Mouse (Mus musculus): ENCODE data around the gene Mgl2. TPM values are rescaled to one million over a fixed set of nuclear protein-coding genes. Genes with fewer than 3 reads are reported as not detected.
"Not testable (repeated sequence)": the region's sequence is repeated elsewhere in the genome, so short reads cannot be mapped to it uniquely, and the experiment has no call there.

The Mgl2 gene
- 5.3 and 6.0 TPM in 2 replicates for polyA plus RNA-seq (2015; fragmentation: Nextera tagmentation; extraction: Ambion mirVana)

DNA sequence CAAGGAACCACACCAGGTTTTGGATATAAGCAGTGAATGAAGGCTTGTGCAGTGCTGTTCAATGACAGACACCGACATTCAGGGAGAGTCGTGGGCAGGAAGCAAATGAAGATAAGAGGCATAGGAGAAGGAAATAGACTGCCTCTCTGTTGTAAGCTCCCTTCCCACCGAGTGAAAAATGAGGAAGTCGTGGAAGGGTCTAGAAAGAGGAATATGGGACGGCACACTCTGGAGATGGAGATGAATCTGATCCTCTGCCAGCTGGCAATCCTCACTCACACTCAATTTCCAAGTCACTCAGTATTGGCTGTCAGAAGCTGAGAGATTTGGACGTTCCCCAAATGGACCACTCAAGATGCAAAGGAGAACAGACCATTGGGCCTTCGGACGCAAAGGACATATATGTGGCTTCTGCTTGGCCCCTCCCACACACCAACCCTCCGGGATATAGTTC lies at the start of gene Mgl2:
Mgl2 (plus strand) TSS at position 404 of the 454 bp plus-strand sequence.
- DNase-seq (ENCODE audit: low spot score) = no peak

DNA sequence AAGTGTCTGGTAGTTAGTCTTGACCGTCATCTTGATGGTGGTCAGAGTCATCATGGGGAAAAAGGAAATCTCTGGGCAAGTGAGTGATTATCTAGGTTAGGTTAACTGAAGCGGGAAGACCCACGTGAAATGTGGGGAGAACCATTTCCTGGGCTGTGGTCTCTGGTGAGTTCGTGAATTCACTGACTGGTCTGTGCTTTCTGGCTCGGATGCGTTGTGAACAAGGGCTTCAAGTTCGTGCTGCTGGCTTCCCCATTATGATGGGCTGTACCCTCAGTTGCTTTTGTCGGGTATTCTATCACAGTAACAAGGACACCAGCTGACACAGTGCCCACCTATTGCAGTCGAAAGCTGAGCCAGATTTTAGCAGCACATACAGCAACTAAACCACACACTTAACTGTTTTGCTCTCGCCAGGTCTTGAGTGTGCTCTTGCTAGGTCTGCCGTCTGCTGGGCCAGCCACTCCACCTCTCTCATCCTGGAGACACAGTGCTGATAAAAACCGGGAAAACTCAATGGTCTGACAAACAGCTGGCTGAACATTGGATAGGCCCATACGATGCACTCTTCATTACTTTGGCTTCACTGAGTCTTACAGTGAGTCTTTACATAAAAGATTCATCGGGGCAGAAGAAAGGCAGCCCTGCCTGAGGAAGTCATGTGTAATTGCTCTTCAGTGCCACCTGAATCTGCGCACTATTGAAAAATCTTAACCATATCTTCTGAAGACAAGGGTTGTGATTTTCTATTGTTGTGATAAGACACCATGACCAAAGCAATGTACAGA lies 49.1 kb upstream of the Mgl2 start:
- DNase-seq (ENCODE audit: low spot score) = peak; percentile 11

DNA sequence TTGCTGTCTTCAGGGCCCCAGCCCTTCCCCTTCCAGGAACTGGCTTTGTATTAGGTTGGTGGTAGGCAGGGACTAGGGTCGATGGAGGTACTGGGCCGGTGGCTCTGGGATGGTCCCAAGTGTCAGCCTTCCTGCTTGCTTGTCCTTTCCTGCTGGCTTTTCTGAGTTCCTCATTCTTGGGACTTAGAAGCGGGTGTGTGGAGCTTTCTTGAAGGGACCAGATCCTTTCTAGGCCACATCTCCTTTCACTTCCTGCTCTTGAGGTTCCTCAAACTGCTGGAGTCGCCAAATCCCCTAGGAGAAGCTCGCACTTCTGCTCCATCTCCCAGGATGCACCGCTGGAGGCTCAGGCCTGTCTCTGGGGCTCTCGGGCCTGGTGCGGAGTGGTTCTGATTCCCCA lies 45.6 kb upstream of the Mgl2 start:
- no peak for DNase-seq (ENCODE audit: low spot score)

DNA sequence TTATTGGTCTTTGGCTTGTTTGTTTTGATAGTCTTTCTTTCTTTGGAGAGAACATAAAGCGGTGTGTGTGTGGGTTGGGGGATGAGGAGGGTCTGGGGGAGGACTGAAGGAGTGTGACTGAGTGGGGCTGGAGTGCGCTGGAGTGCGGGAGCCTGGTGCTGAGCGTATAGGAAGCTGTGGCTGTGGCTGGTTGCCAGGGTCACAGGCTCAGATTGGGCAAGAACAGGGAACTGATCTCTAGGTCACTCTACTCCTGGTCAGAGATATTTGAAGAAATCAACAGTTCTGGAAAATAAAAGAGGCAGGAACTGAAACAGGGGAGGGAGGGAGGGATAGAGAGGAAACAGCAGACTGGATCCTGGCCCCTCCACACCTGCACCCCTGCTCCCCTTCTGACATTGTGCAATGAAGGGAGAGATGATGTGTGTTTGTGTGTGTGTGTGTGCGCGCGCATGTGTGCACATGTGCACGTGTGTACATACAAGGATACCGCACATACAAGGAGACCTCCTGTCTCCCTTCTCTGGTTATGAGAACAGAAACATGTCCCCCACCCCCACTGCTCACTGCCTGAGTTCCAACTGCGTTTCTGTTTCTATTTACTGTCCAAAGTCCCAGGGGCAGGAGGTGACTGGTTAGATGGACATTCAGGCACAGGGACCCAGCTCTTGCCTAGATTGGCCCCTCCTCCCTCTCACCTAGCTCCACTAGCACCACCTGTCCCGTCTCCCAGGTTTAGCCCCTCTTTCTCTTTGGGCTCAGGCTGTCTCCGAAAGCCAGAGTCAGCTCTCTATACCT lies 37.9 kb upstream of the Mgl2 start, which contains the start of gene Asgr2:
Asgr2 (plus strand) TSS at position 659 of the 798 bp plus-strand sequence.
- DNase-seq (ENCODE audit: low spot score) = no peak

DNA sequence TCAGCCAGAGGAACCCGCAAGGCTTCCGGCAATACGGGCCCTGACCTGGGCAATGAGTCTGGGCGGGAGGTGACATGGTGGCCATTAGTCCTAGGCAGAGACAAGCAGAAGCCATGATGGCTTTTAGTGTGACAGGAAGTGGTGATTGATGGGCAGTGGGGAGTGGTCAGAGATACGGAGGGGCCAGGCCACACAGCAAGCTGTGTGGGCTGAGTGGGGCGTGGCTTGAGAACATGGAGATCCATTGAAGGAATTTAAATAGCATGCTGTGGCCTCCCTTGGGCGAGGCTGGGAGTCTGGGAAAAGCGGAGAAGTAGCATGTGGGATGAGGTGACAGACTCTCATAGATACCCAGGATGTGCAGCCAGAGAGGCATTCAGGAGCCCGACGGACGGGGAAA lies 32.7 kb upstream of the Mgl2 start:
- DNase-seq (ENCODE audit: low spot score) = no peak

DNA sequence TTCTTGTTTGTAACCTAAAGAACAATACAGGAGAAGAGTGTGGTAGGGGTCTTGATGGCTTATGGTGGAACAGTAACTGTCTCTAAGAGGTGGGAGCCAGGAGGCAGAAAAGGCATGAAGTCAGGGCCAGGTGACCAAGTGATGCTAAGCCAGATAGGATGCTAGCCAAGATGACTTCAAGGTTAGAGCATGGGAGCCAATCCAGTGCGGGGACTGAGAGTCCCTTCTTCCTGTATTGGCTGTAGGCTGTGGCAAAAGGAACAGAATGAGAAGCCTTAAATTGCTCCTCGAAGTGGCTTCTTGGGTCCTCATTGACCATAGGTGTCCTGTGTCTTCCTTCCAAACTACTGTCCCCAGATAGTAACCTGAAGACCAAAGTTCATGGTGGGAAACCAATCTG lies 31.0 kb upstream of the Mgl2 start:
- no peak for DNase-seq (ENCODE audit: low spot score)

DNA sequence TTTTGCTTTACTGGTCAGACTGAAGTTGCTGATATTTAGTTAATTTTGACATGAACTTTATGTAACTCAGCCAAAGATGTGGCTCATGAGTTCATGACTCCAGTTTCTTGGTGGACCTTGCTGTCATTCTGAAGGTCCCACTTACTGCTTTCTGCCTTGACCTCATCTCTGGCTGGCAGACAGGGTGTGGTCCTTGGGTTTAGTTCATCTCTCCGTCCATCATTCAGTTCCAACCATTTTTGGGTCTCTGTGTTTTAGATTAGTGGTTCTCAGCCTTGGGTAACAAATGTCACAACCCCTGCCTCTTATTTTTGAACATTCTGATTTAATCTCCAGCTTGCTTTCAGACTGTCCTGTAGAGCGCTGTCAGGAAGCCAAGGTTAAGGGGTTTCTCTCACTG lies 30.3 kb upstream of the Mgl2 start:
- no peak for DNase-seq (ENCODE audit: low spot score)

DNA sequence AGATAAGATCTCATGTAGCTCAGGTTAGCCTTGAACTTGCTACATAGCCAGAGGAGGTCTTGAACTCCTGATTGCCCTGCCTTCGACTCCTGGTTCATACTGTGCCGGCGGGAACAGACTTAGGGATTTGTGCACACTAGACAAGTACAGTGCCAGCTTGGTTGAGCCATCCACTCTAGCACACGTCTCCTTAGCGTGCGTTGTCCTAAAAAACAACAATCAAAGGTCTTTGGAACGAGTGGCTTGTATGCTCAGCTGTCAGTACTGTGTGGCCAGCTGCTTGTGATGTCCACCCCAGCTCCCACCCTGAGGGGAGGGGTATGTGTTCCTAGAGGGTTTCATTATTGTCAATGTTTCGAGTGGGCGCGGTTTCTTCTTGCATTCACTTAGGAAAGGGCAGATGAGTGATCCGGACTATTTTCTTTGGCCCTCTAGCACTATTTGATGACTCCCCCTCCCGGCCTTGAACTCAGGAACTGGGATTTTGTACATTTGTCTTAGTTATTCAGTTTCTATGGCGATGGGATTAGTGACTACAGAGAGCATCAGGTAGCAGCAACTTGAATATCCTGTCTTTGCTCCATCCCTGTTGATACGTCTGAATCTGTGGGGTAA lies 26.3 kb upstream of the Mgl2 start:
- DNase-seq (ENCODE audit: low spot score) = no peak

DNA sequence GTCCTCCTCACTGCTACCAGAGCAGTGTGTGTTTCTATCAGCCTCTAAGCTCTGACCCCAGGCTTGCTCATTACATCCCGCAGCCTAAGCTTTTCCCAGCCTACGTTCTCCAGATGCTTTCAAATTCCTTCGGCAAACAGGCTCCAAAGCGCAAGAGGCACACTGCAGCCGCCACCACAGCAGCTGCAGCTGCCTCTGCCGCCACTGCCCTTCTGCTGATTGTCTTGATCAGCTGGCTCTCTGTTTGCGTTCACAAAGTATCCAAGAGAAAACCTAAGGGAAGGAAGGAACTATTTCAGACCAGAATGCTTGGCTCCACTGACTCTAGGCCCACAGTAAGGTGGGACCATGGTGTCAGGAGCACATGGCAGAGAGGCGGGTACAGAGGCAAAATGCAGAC lies 23.0 kb upstream of the Mgl2 start:
- no peak for DNase-seq (ENCODE audit: low spot score)

DNA sequence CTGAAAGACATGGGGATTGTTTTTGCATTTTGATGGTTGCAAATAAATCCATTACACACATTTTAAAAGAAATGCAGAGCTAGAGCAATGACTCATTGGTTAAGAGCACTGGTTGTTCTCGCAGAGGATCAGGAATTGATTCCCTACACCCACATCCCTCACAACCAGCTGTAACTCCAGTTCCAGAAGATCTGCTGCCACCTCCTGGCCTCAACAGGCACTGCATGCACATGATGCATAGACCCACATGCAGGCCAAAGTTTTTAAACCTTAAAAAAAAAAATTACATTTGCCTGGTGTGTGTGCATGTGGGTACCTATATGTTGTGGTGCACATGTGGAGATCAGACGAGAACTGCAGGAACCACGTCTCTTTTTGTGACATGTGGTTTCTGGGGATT lies 20.0 kb upstream of the Mgl2 start:
- peak; percentile 49 for DNase-seq (ENCODE audit: low spot score)

DNA sequence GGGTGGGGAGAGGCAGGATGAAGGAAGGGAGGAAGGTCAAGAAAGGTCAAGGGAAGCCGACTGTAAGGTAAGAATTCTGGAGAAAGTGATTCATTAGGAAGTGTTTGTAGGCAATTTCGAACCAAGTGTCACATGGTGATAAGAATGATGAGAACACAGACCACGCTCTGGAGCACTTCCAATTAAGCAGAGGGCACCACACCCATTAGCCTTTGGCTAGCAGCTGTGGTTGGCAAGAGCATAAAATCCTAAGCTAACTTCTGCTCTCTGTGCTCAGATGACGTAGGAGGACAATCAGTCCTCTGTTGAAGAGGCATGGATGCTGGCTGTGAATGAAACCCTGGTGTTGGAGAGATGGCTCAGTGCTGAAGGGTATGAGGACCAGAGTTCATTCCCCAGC lies 15.6 kb upstream of the Mgl2 start:
- DNase-seq (ENCODE audit: low spot score) = no peak

DNA sequence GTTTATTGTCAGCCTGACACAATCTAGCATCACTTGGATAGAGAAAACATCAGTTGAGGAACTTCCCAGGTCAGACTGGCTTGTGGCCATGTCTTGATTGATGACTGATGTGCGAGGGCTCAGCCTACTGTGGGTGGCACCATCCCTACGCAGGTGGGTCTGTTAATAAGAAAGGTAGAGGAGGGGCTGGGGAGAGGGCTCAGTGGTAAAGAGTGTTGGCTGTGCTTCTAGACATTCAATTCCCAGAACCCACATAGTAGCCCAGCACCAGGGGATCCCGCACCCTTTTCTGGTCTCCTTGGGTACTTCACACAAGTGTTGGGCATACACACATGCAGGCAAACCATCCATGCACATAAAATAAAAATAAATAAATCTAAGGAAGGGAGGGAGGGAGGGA lies 14.2 kb upstream of the Mgl2 start:
- no peak for DNase-seq (ENCODE audit: low spot score)

DNA sequence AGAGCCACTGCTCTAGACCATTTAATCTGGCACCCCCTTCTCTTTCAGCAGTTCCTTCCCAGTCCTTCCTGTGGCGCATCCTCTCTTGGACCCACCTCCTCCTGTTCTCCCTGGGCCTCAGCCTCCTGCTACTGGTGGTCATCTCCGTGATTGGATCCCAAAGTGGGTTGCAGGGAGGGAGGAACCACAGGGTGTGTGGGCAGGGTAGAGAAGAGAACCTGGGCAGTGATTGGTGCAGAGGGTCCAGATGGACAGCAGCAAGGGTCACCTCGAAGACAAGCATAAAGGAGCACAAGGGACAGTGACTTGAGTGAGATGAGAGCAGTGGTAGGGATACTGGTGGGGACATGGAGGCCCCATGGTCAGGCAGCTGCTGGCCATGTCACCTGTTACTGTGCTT lies 4.9 kb downstream of the Mgl2 start:
- not testable (repeated sequence) for DNase-seq (ENCODE audit: low spot score)

DNA sequence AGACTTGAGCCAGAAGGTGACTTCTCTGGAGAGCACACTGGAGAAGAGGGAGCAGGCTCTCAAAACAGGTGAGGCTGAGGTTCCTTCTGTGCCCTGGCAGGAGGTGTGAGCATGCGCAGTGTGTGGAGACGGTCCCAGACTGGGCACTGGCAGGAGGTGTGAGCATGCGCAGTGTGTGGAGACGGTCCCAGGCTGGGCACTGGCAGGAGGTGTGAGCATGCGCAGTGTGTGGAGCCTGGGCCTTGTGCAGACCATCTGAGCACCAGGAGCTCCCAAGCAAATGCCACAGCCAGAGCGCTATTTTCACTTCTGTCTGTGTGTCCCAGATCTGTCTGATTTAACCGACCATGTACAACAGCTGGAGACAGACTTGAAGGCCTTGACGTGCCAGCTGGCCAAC lies 5.8 kb downstream of the Mgl2 start:
- DNase-seq (ENCODE audit: low spot score) = peak; percentile 2

DNA sequence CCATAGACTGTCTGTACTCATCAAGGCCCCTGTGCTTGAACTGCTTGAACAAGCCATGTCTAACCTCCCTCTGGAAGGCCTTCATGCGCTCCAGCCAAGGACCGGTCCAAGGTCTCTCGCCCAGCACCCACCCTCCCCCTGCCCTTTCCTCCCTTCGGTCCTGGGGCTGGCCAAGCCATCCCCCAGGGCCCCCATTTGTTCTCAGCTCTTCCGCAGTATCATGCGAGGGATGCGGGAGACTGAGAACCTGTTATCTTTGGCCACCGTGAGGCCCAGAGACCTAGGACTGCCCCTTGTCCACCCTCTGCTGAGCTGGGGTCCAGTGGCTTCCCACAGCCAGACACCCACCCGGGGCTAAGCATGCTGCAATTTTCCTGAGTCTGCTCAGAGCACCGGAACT lies 9.0 kb downstream of the Mgl2 start:
- no peak for DNase-seq (ENCODE audit: low spot score)

DNA sequence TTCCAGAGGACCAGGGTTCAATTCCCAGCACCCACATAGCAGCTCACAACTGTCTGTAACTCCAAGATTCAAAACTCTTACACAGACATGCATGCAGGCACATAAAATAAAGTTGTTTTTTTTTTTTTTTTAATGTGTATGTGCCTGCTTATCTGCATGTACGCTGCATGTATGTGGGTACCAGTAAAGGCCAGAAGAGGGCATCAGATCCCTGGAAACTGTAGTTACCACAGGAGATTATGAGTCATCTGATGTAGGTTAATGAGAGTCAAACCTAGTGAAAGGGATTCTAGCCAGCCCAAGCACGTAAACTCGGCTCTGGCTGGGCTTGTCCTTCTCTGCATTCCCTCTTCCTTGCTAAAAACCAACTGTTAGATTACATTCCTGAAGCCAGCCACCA lies 20.9 kb downstream of the Mgl2 start:
- no peak for DNase-seq (ENCODE audit: low spot score)

DNA sequence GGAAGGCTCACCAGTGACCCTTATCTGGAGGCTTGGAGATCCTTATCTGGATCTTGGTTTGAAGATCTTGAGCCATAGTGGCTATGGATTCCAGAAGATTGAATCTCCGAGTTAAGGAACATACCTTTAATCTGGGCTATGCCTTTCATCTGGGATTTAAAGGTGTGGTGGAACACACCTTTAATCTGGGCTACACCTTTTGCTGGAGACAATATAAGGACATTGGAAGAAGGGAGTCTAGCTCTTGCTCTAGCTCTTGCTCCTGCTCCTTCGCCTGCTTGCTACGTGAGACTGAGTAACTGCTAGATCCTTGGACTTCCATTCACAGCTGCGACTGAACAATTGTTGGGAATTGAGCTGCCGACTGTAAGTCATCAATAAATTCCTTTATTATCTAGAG lies 25.8 kb downstream of the Mgl2 start, which contains the start of gene Clec10a:
Clec10a (plus strand) TSS at position 301 of the 400 bp plus-strand sequence.
- not testable (repeated sequence) for DNase-seq (ENCODE audit: low spot score)

DNA sequence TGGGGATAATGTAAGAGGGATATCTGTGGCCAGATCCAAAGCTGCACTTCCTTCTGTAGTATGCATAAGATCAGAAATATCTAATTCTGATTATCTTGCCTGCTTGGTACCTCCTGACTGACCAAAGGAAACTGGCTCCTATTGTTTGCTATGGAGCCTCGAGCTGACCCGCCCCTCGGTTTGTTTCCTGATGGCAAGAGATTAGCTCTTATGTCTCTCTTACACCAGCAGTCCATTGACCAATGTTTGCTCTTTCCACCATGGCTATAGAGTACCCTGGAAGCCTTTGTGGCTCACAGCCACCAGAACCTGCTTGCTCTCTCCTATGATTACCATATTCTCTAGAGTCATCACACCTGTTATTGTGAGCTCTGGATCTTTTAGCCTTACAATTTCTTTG lies 32.2 kb downstream of the Mgl2 start:
- no peak for DNase-seq (ENCODE audit: low spot score)

DNA sequence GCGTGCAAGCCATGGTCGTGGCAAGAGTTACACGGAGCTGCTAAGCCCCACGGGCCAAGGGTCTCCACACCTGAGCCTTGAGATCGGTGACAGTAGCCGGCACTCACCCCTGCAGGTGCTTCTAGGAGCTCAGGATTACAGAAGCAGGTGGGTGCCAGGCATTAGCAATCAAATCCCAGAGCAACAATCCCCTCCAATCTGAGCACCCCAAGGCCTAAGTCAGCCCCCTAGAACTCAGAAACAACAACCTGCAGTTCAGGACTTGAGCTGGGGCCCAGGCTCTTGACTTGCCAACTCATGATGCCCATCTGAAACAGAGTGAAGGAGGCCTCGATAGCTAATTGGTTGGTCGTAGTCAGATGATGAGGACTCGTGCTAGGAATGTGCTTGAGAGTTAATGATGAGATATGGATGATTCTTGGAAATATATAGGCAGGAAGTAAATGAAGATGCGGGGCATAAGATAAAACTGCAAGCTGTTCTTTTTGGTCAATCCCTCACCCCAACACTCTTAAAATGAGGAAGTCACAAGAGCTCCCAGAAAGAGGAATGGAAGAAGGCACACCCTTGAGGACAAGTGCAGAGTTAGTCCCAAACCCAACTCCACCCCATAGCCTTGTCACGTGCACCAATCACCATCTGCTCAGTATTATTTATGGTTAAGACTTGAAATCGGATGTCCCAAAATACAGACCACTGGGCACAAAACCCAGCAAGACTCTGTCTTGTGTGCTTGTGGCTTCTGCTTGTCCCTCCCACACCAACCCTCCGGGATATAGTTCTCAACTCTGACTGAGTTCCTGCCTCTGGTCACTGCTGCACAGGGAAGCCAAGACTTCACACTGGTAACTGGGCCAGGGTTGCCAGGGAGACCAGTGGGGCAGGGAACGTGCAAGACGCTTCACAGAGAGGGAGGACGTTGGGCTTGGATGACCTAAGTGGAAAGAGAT lies 36.1 kb downstream of the Mgl2 start:
- DNase-seq (ENCODE audit: low spot score) = no peak

DNA sequence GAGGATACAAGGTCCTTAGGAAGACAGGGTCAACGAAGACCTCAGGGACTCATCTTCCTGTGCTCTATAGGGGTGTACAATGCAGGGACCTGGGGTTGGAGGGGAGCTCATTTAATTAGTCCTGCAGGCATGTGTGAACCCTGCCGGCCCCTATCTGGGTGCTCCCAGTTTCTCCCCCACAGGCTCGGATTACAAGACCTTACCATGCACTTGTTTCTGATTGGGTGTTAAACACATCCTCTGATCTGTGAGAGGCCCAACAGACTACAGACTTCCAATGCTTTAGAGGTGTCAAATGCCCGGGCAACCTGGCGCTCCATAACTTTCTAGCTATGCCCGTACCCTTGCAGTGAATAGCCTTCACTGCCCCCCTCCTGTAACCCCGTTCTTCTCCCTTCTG lies 38.0 kb downstream of the Mgl2 start:
- no peak for DNase-seq (ENCODE audit: low spot score)

DNA sequence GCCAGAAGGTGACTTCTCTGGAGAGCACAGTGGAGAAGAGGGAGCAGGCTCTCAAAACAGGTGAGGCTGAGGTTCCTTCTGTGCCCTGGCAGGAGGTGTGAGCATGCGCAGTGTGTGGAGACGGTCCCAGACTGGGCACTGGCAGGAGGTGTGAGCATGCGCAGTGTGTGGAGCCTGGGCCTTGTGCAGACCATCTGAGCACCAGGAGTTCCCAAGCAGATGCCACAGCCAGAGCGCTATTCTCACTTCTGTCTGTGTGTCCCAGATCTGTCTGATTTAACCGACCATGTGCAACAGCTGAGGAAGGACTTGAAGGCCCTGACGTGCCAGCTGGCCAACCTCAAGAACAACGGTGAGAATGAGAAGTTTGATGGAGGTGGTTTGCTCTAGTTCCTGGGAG lies 39.3 kb downstream of the Mgl2 start:
- not testable (repeated sequence) for DNase-seq (ENCODE audit: low spot score)
